Mouse (Mus musculus) G1E (cell line): ENCODE data around the gene Gm28042. TPM values are rescaled to one million over a fixed set of nuclear protein-coding genes. Genes with fewer than 3 reads are reported as not detected.

Source experiments
- ATAC-seq: 2 replicates; pipeline ENCODE4 v1.8.0; 2016; ENCODE audit warnings: mild to moderate bottlenecking; ENCODE audit not compliant: insufficient number of reproducible peaks, poor library complexity, low FRiP score, severe bottlenecking; ENCODE audit errors: extremely low read depth
- DNase-seq: peaks from one replicate; pipeline ENCODE4 v3.0.0; 2012; ENCODE audit warnings: low spot score
- H3K27me3 ChIP-seq: 2 replicates; pipeline ENCODE4 v1.6.1; 2012; ENCODE audit warnings: mild to moderate bottlenecking, low read length, inconsistent platforms; ENCODE audit not compliant: insufficient read depth
- H3K36me3 ChIP-seq: replicated peaks from 2 replicates; pipeline ENCODE3; 2012; ENCODE audit warnings: mild to moderate bottlenecking, inconsistent platforms
- H3K4me1 ChIP-seq: 2 replicates; pipeline ENCODE4 v1.6.1; 2012; ENCODE audit warnings: low read depth, low read length, inconsistent platforms, mixed read lengths; ENCODE audit not compliant: insufficient read depth
- H3K4me3 ChIP-seq: 2 replicates; pipeline ENCODE4 v1.5.1; 2012; ENCODE audit warnings: low read depth, mild to moderate bottlenecking, inconsistent platforms, low read length, moderate library complexity, mixed read lengths
- H3K9me3 ChIP-seq: replicated peaks from 2 replicates; pipeline ENCODE4 v1.6.1; 2012; ENCODE audit warnings: inconsistent platforms
- CTCF ChIP-seq: IDR thresholded peaks from 2 replicates; pipeline ENCODE4 v1.5.1; 2012; ENCODE audit warnings: low read depth, low read length, inconsistent platforms, mixed read lengths
- GATA1 ChIP-seq: IDR thresholded peaks from 2 replicates; pipeline ENCODE4 v1.6.1; 2012; ENCODE audit warnings: borderline replicate concordance, low read length, inconsistent platforms, mixed read lengths
- GATA2 ChIP-seq: IDR thresholded peaks from 2 replicates; pipeline ENCODE4 v1.6.1; 2012; ENCODE audit warnings: low read depth, low read length, inconsistent platforms, borderline replicate concordance
- POLR2AphosphoS5 ChIP-seq: IDR thresholded peaks from 2 replicates; pipeline ENCODE4 v1.6.1; 2012; ENCODE audit warnings: low read depth, low read length, inconsistent platforms; ENCODE audit not compliant: insufficient replicate concordance
- TAL1 ChIP-seq: conservative IDR thresholded peaks from 2 replicates; pipeline ENCODE4 v1.6.1; 2012; ENCODE audit warnings: low read depth, low read length, inconsistent platforms, mixed read lengths
- polyA plus RNA-seq: library from polyadenylated mRNA; stranded (reverse); fragments of >175 nt; gene quantifications from 2 replicates; pipeline ENCODE4 v1.2.3, GENCODE M21; 2012
- total RNA-seq, 2 experiments: library from RNA; stranded (forward) in 1 of 2; stranded (reverse) in 1 of 2; fragments of 200-1000 nt in 1 of 2; fragments of >200 nt in 1 of 2; fragmentation: Nextera tagmentation in 1 of 2; gene quantifications; 2 replicates each; pipeline ENCODE4 v1.2.3; 2014 to 2017

The Gm28042 gene
- total and polyA plus RNA-seq, 3 experiments: 0.05 to 0.21 TPM; not detected in 1

- Histone ChIP-seq H3K36me3 (peaks cover 18% of the 10 kb centered on the region), H3K4me1 (peaks cover 11% of the 10 kb centered on the region; the same call in 1 of the 2 replicates), H3K27me3 (no peaks in the 10 kb centered on the region), H3K9me3 (no peaks in the 10 kb centered on the region), H3K4me3 (no peak overlapping the region)
- no peak for DNase-seq
- no peak for ATAC-seq
- TF ChIP-seq CTCF (no peak), GATA2 (no peak), TAL1 (no peak), POLR2AphosphoS5 (no peak), GATA1 (no peak)
Measured at GRCm38 (mm10) chr2:119988952-119989351, 38.3 kb upstream of the Gm28042 start.

- Histone ChIP-seq H3K36me3 (peaks cover 18% of the 10 kb centered on the region), H3K4me3 (no peak overlapping the region), H3K4me1 (peaks cover 13% of the 10 kb centered on the region; the same call in 1 of the 2 replicates), H3K9me3 (no peaks in the 10 kb centered on the region), H3K27me3 (no peaks in the 10 kb centered on the region)
- no peak for ATAC-seq
- TF ChIP-seq POLR2AphosphoS5 (no peak), TAL1 (no peak), CTCF (no peak), GATA2 (no peak), GATA1 (no peak)
- no peak for DNase-seq
Measured at GRCm38 (mm10) chr2:119990881-119991280, 36.4 kb upstream of the Gm28042 start.

- no peak for ATAC-seq
- no peak for TF ChIP-seq CTCF
- Histone ChIP-seq H3K4me1 (peaks cover 7% of the 10 kb centered on the region; the same call in 1 of the 2 replicates), H3K9me3 (no peaks in the 10 kb centered on the region), H3K36me3 (peaks cover 17% of the 10 kb centered on the region), H3K4me3 (no peak overlapping the region), H3K27me3 (no peaks in the 10 kb centered on the region)
- no peak for DNase-seq
Measured at GRCm38 (mm10) chr2:119992349-119992748, 34.9 kb upstream of the Gm28042 start.

- Histone ChIP-seq H3K9me3 (no peaks in the 10 kb centered on the region), H3K4me1 (peaks cover 7% of the 10 kb centered on the region; the same call in 1 of the 2 replicates), H3K27me3 (no peaks in the 10 kb centered on the region), H3K36me3 (peaks cover 22% of the 10 kb centered on the region), H3K4me3 (no peak overlapping the region)
- TF ChIP-seq GATA1 (no peak), TAL1 (no peak), POLR2AphosphoS5 (no peak), GATA2 (no peak), CTCF (no peak)
- ATAC-seq (no peak), DNase-seq (no peak)
Measured at GRCm38 (mm10) chr2:119993515-119993914, 33.8 kb upstream of the Gm28042 start.

GRCm38 (mm10) chr2:119994839-119995238, 32.5 kb upstream of the Gm28042 start:
- Histone ChIP-seq H3K4me1 (peaks cover 6% of the 10 kb centered on the region; the same call in 1 of the 2 replicates), H3K9me3 (no peaks in the 10 kb centered on the region), H3K27me3 (no peaks in the 10 kb centered on the region), H3K36me3 (peaks cover 27% of the 10 kb centered on the region), H3K4me3 (no peak overlapping the region)
- ATAC-seq (no peak), DNase-seq (no peak)
- no peak for TF ChIP-seq POLR2AphosphoS5
- no peak for TF ChIP-seq GATA2
- TF ChIP-seq GATA1: no peak
- no peak for TF ChIP-seq CTCF
- no peak for TF ChIP-seq TAL1

GRCm38 (mm10) chr2:119995391-119996281, 31.7 kb upstream of the Gm28042 start:
- no peak overlapping the region for H3K4me3 ChIP-seq
- peaks cover 5% of the 10 kb centered on the region for H3K4me1 ChIP-seq
- no peak for ATAC-seq
- H3K36me3 ChIP-seq: peaks cover 23% of the 10 kb centered on the region
- no peaks in the 10 kb centered on the region for H3K9me3 ChIP-seq
- H3K27me3 ChIP-seq: no peaks in the 10 kb centered on the region
- no peak for TF ChIP-seq GATA1
- TF ChIP-seq GATA2: no peak
- no peak for TF ChIP-seq POLR2AphosphoS5
- TF ChIP-seq CTCF: no peak
- no peak for TF ChIP-seq TAL1
- DNase-seq: no peak

GRCm38 (mm10) chr2:119997354-119997753, 29.9 kb upstream of the Gm28042 start:
- no peaks in the 10 kb centered on the region for H3K9me3 ChIP-seq
- ATAC-seq: no peak
- H3K4me3 ChIP-seq: no peak overlapping the region
- peaks cover 34% of the 10 kb centered on the region for H3K36me3 ChIP-seq
- peaks cover 11% of the 10 kb centered on the region for H3K4me1 ChIP-seq
- no peaks in the 10 kb centered on the region for H3K27me3 ChIP-seq
- no peak for TF ChIP-seq TAL1
- TF ChIP-seq GATA1: no peak
- TF ChIP-seq CTCF: no peak
- no peak for TF ChIP-seq POLR2AphosphoS5
- no peak for TF ChIP-seq GATA2
- DNase-seq: no peak
